Mouse (Mus musculus): ENCODE results near the gene Ifit1bl2. TPM values are rescaled to one million over a fixed set of nuclear protein-coding genes. Genes with fewer than 3 reads are reported as not detected.
"Not testable (repeated sequence)": the region's sequence is repeated elsewhere in the genome, so short reads cannot be mapped to it uniquely, and the experiment has no call there.

The Ifit1bl2 gene
- polyA plus RNA-seq, 1 experiment from 2014 or later, result 0.12 TPM

GRCm38 (mm10) chr19:34583126-34583766, 57.3 kb downstream of the Ifit1bl2 start, which contains the start of gene Ifit3:
TSS of gene Ifit3 (plus strand) at chr19:34583531.
- not testable (repeated sequence) for H3K9ac ChIP-seq; ATAC-seq (ENCODE audit: insufficient read depth); H3K4me1 ChIP-seq (ENCODE audit: insufficient read depth); H3K4me3 ChIP-seq (ENCODE audit: low read depth, low read length); H3K9me3 ChIP-seq (ENCODE audit: low read depth, low read length); H3K27ac ChIP-seq (ENCODE audit: low read depth); H3K4me2 ChIP-seq; H3K36me3 ChIP-seq (ENCODE audit: insufficient read depth); DNase-seq; H3K27me3 ChIP-seq (ENCODE audit: insufficient read depth, low read length)
- 48% methylated on average over 2 of the region's 2 CpGs for WGBS

DNA sequence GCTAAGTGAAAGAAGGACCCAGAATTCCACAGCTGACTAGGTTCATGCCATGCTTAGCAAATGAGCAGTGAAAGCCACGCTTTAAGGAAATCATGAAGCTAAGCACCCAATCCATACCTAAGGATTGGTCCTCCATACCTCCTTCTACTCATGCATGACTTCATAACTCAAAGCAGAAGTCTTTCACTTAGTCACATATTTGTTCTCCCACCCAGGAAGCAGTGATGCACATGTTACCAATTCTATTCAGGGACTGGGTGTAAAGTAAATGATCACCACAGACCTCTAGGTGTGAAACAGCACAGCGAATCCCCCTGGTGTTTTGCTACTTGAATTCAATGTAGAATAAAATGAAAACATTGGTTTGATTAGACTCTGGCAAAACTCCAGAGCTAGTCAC, 57.8 kb downstream of the Ifit1bl2 start:
- H3K27ac ChIP-seq (ENCODE audit: low read depth); H3K9ac ChIP-seq; H3K4me2 ChIP-seq; DNase-seq; H3K36me3 ChIP-seq (ENCODE audit: insufficient read depth); ATAC-seq (ENCODE audit: insufficient read depth); H3K27me3 ChIP-seq (ENCODE audit: insufficient read depth, low read length); H3K9me3 ChIP-seq (ENCODE audit: low read depth, low read length); H3K4me1 ChIP-seq (ENCODE audit: insufficient read depth); H3K4me3 ChIP-seq (ENCODE audit: low read depth, low read length): not testable (repeated sequence)
- WGBS, result 75% methylated on average over 2 of the region's 2 CpGs

GRCm38 (mm10) chr19:34577121-34577520, 63.4 kb downstream of the Ifit1bl2 start:
- Histone ChIP-seq H3K36me3 (ENCODE audit: insufficient read depth) (peaks cover 6% of the 10 kb centered on the region), H3K9ac (no peak overlapping the region), H3K4me1 (ENCODE audit: insufficient read depth) (no peaks in the 10 kb centered on the region), H3K4me3 (ENCODE audit: low read depth, low read length) (no peak overlapping the region), H3K27ac (ENCODE audit: low read depth) (no peak overlapping the region), H3K9me3 (ENCODE audit: low read depth, low read length) (no peaks in the 10 kb centered on the region), H3K27me3 (ENCODE audit: insufficient read depth, low read length) (no peaks in the 10 kb centered on the region), H3K4me2 (no peak overlapping the region)
- no peak for TF ChIP-seq CTCF (IDR thresholded peaks at IDR 0.05; ENCODE audit: low read depth)
- 42% methylated on average over 1 of the region's 1 CpGs for WGBS
- ATAC-seq (ENCODE audit: insufficient read depth) (no peak), DNase-seq (no peak)

GRCm38 (mm10) chr19:34573650-34574049, 66.9 kb downstream of the Ifit1bl2 start:
- no peak overlapping the region for H3K4me3 ChIP-seq (ENCODE audit: low read depth, low read length)
- H3K4me2 ChIP-seq, result no peak overlapping the region
- H3K4me1 ChIP-seq (ENCODE audit: insufficient read depth), result no peaks in the 10 kb centered on the region
- no peak overlapping the region for H3K27ac ChIP-seq (ENCODE audit: low read depth)
- no peak overlapping the region for H3K9ac ChIP-seq
- H3K36me3 ChIP-seq (ENCODE audit: insufficient read depth), result peaks cover 6% of the 10 kb centered on the region
- H3K27me3 ChIP-seq (ENCODE audit: insufficient read depth, low read length), result no peaks in the 10 kb centered on the region
- TF ChIP-seq CTCF (IDR thresholded peaks at IDR 0.05; ENCODE audit: low read depth), result no peak
- H3K9me3 ChIP-seq (ENCODE audit: low read depth, low read length), result no peaks in the 10 kb centered on the region
- ATAC-seq (ENCODE audit: insufficient read depth) (no peak), DNase-seq (no peak)
- 92% methylated on average over 5 of the region's 5 CpGs for WGBS

- ATAC-seq (ENCODE audit: insufficient read depth) (no peak), DNase-seq (no peak)
- Histone ChIP-seq H3K27ac (ENCODE audit: low read depth) (no peak overlapping the region), H3K27me3 (ENCODE audit: insufficient read depth, low read length) (no peaks in the 10 kb centered on the region), H3K9me3 (ENCODE audit: low read depth, low read length) (no peaks in the 10 kb centered on the region), H3K36me3 (ENCODE audit: insufficient read depth) (peaks cover 6% of the 10 kb centered on the region), H3K4me2 (no peak overlapping the region), H3K9ac (no peak overlapping the region), H3K4me1 (ENCODE audit: insufficient read depth) (no peaks in the 10 kb centered on the region), H3K4me3 (ENCODE audit: low read depth, low read length) (no peak overlapping the region)
- WGBS, result 89% methylated on average over 1 of the region's 1 CpGs
- no peak for TF ChIP-seq CTCF (IDR thresholded peaks at IDR 0.05; ENCODE audit: low read depth)
Observed at GRCm38 (mm10) chr19:34571080-34571479, 69.5 kb downstream of the Ifit1bl2 start.

GRCm38 (mm10) chr19:34569896-34570476, 70.6 kb downstream of the Ifit1bl2 start:
- Histone ChIP-seq H3K27ac (ENCODE audit: low read depth) (no peak overlapping the region), H3K4me1 (ENCODE audit: insufficient read depth) (no peaks in the 10 kb centered on the region), H3K4me3 (ENCODE audit: low read depth, low read length) (no peak overlapping the region), H3K9ac (no peak overlapping the region), H3K27me3 (ENCODE audit: insufficient read depth, low read length) (no peaks in the 10 kb centered on the region), H3K36me3 (ENCODE audit: insufficient read depth) (peaks cover 6% of the 10 kb centered on the region), H3K9me3 (ENCODE audit: low read depth, low read length) (no peaks in the 10 kb centered on the region), H3K4me2 (no peak overlapping the region)
- DNase-seq, result no peak
- WGBS, result 69% methylated on average over 4 of the region's 4 CpGs
- TF ChIP-seq CTCF (IDR thresholded peaks at IDR 0.05; ENCODE audit: low read depth), result no peak
- no peak for ATAC-seq (ENCODE audit: insufficient read depth)

GRCm38 (mm10) chr19:34568988-34569895, 71.3 kb downstream of the Ifit1bl2 start:
- no peaks in the 10 kb centered on the region for H3K9me3 ChIP-seq (ENCODE audit: low read depth, low read length)
- 51% methylated on average over 7 of the region's 7 CpGs for WGBS
- no peaks in the 10 kb centered on the region for H3K4me1 ChIP-seq (ENCODE audit: insufficient read depth)
- peaks cover 6% of the 10 kb centered on the region for H3K36me3 ChIP-seq (ENCODE audit: insufficient read depth)
- DNase-seq, result no peak
- no peak for ATAC-seq (ENCODE audit: insufficient read depth)
- TF ChIP-seq CTCF (IDR thresholded peaks at IDR 0.05; ENCODE audit: low read depth), result no peak
- H3K4me2 ChIP-seq, result no peak overlapping the region
- no peak overlapping the region for H3K4me3 ChIP-seq (ENCODE audit: low read depth, low read length)
- H3K27ac ChIP-seq (ENCODE audit: low read depth), result no peak overlapping the region
- no peaks in the 10 kb centered on the region for H3K27me3 ChIP-seq (ENCODE audit: insufficient read depth, low read length)
- no peak overlapping the region for H3K9ac ChIP-seq

Other genes starting within 250 kb of the Ifit1bl2 start
- 0.14 and 0.43 TPM in 2 replicates for gene Ch25h, start 165.6 kb downstream of the Ifit1bl2 start, polyA plus RNA-seq (2014; fragmentation: Nextera tagmentation; extraction: Ambion mirVana)
- gene Lipa, start 113.3 kb downstream of the Ifit1bl2 start, polyA plus RNA-seq (2014; fragmentation: Nextera tagmentation; extraction: Ambion mirVana), result 44.8 and 45.6 TPM in 2 replicates
- gene Ifit2, start 90.0 kb downstream of the Ifit1bl2 start, polyA plus RNA-seq (2014; fragmentation: Nextera tagmentation; extraction: Ambion mirVana), result 15.5 and 15.9 TPM in 2 replicates
- 0.26 and 0.65 TPM in 2 replicates for gene Ifit3, start 57.2 kb downstream of the Ifit1bl2 start, polyA plus RNA-seq (2014; fragmentation: Nextera tagmentation; extraction: Ambion mirVana)
- gene Ifit1bl1, start 38.8 kb downstream of the Ifit1bl2 start, polyA plus RNA-seq (2014; fragmentation: Nextera tagmentation; extraction: Ambion mirVana), result 0.18 and 0.49 TPM in 2 replicates
- not detected in 2 replicates for gene Ifit3b, start 32.8 kb downstream of the Ifit1bl2 start, polyA plus RNA-seq (2014; fragmentation: Nextera tagmentation; extraction: Ambion mirVana)
- gene Ifit1, start 128 bp upstream of the Ifit1bl2 start, polyA plus RNA-seq (2014; fragmentation: Nextera tagmentation; extraction: Ambion mirVana), result 0.11 TPM in 1 of 2 replicates, not detected in the other
- gene Slc16a12, start 106.5 kb upstream of the Ifit1bl2 start, polyA plus RNA-seq (2014; fragmentation: Nextera tagmentation; extraction: Ambion mirVana), result 13.4 and 15.4 TPM in 2 replicates
- 10.0 and 10.3 TPM in 2 replicates for gene Pank1, start 238.7 kb upstream of the Ifit1bl2 start, polyA plus RNA-seq (2014; fragmentation: Nextera tagmentation; extraction: Ambion mirVana)